Mouse (Mus musculus): ENCODE measurements around the gene Ep300. TPM values are rescaled to one million over a fixed set of nuclear protein-coding genes. Genes with fewer than 3 reads are reported as not detected.
"Not testable (repeated sequence)": the region's sequence is repeated elsewhere in the genome, so short reads cannot be mapped to it uniquely, and the experiment has no call there.

Gene Ep300
- polyA plus RNA-seq, 2 experiments: 20.2 to 38.2 TPM

- H3K4me2 ChIP-seq (replicated peaks; ENCODE audit: low read depth, low read length, severe bottlenecking): no peak overlapping the region
Measured at GRCm38 (mm10) chr15:81594146-81594696, 9.1 kb downstream of the Ep300 start.

GRCm38 (mm10) chr15:81598742-81599141 is 13.6 kb downstream of the Ep300 start:
- not testable (repeated sequence) for H3K27ac ChIP-seq (replicated peaks; ENCODE audit: low read depth, low read length); H3K27me3 ChIP-seq (ENCODE audit: control insufficient read depth, insufficient read depth, low read length); H3K4me1 ChIP-seq (ENCODE audit: control insufficient read depth, insufficient read depth, low read length); H3K4me2 ChIP-seq (replicated peaks; ENCODE audit: low read depth, low read length, severe bottlenecking); H3K9me3 ChIP-seq (ENCODE audit: control insufficient read depth, low read length); DNase-seq (ENCODE audit: low spot score); H3K9ac ChIP-seq (ENCODE audit: low read depth, low read length, severe bottlenecking); ATAC-seq (ENCODE audit: low FRiP score, low read depth); H3K4me3 ChIP-seq (replicated peaks; ENCODE audit: low read length)
- peaks cover 40% of the 10 kb centered on the region for H3K36me3 ChIP-seq (ENCODE audit: control insufficient read depth, insufficient read depth, low read length)
- WGBS: 92% methylated on average over 8 of the region's 8 CpGs

More at GRCm38 (mm10) chr15:81594146-81594696, 9.1 kb downstream of the Ep300 start:
- no peak for TF ChIP-seq POLR2A (IDR thresholded peaks at IDR 0.05; ENCODE audit: borderline replicate concordance, extremely low read depth, insufficient read depth, insufficient read length)
- H3K4me3 ChIP-seq (replicated peaks; ENCODE audit: low read length): no peak overlapping the region
- no peaks in the 10 kb centered on the region for H3K9me3 ChIP-seq (ENCODE audit: control insufficient read depth, low read length)
- H3K9ac ChIP-seq (ENCODE audit: low read depth, low read length, severe bottlenecking): no peak overlapping the region
- DNase-seq (ENCODE audit: low spot score) (no peak), ATAC-seq (ENCODE audit: low FRiP score, low read depth) (no peak)
- H3K27me3 ChIP-seq (ENCODE audit: control insufficient read depth, insufficient read depth, low read length): no peaks in the 10 kb centered on the region
- peaks cover 34% of the 10 kb centered on the region for H3K36me3 ChIP-seq (ENCODE audit: control insufficient read depth, insufficient read depth, low read length)
- H3K4me1 ChIP-seq (ENCODE audit: control insufficient read depth, insufficient read depth, low read length): no peaks in the 10 kb centered on the region; the same call in 1 of the 2 replicates
- H3K27ac ChIP-seq (replicated peaks; ENCODE audit: low read depth, low read length): no peak overlapping the region
- 99% methylated on average over 3 of the region's 3 CpGs for WGBS

- Histone ChIP-seq H3K36me3 (ENCODE audit: control insufficient read depth, insufficient read depth, low read length) (peaks cover 57% of the 10 kb centered on the region), H3K9ac (ENCODE audit: low read depth, low read length, severe bottlenecking) (no peak overlapping the region), H3K4me1 (ENCODE audit: control insufficient read depth, insufficient read depth, low read length) (no peaks in the 10 kb centered on the region), H3K9me3 (ENCODE audit: control insufficient read depth, low read length) (no peaks in the 10 kb centered on the region), H3K4me3 (replicated peaks; ENCODE audit: low read length) (no peak overlapping the region), H3K27me3 (ENCODE audit: control insufficient read depth, insufficient read depth, low read length) (no peaks in the 10 kb centered on the region), H3K4me2 (replicated peaks; ENCODE audit: low read depth, low read length, severe bottlenecking) (no peak overlapping the region), H3K27ac (replicated peaks; ENCODE audit: low read depth, low read length) (no peak overlapping the region)
- no peak for ATAC-seq (ENCODE audit: low FRiP score, low read depth)
- WGBS: 84% methylated on average over 1 of the region's 1 CpGs
- TF ChIP-seq POLR2A (IDR thresholded peaks at IDR 0.05; ENCODE audit: borderline replicate concordance, extremely low read depth, insufficient read depth, insufficient read length): no peak
- DNase-seq (ENCODE audit: low spot score): no peak
Measured at GRCm38 (mm10) chr15:81605241-81605640, 20.1 kb downstream of the Ep300 start.

GRCm38 (mm10) chr15:81606634-81607033 is 21.5 kb downstream of the Ep300 start:
- Histone ChIP-seq H3K9me3 (ENCODE audit: control insufficient read depth, low read length) (no peaks in the 10 kb centered on the region), H3K4me1 (ENCODE audit: control insufficient read depth, insufficient read depth, low read length) (no peaks in the 10 kb centered on the region), H3K27ac (replicated peaks; ENCODE audit: low read depth, low read length) (no peak overlapping the region), H3K9ac (ENCODE audit: low read depth, low read length, severe bottlenecking) (no peak overlapping the region), H3K4me3 (replicated peaks; ENCODE audit: low read length) (no peak overlapping the region), H3K36me3 (ENCODE audit: control insufficient read depth, insufficient read depth, low read length) (peaks cover 63% of the 10 kb centered on the region), H3K27me3 (ENCODE audit: control insufficient read depth, insufficient read depth, low read length) (no peaks in the 10 kb centered on the region), H3K4me2 (replicated peaks; ENCODE audit: low read depth, low read length, severe bottlenecking) (no peak overlapping the region)
- ATAC-seq (ENCODE audit: low FRiP score, low read depth): no peak
- 80% methylated on average over 1 of the region's 1 CpGs for WGBS
- DNase-seq (ENCODE audit: low spot score): no peak
- TF ChIP-seq POLR2A (IDR thresholded peaks at IDR 0.05; ENCODE audit: borderline replicate concordance, extremely low read depth, insufficient read depth, insufficient read length): no peak

- H3K36me3 ChIP-seq (ENCODE audit: control insufficient read depth, insufficient read depth, low read length): peaks cover 74% of the 10 kb centered on the region
- 96% methylated on average over 8 of the region's 8 CpGs for WGBS
- ATAC-seq (ENCODE audit: low FRiP score, low read depth): no peak
Measured at GRCm38 (mm10) chr15:81649516-81650455, 64.6 kb downstream of the Ep300 start.

More at GRCm38 (mm10) chr15:81649516-81650455, 64.6 kb downstream of the Ep300 start:
- Histone ChIP-seq H3K4me3 (replicated peaks; ENCODE audit: low read length) (no peak overlapping the region), H3K4me2 (replicated peaks; ENCODE audit: low read depth, low read length, severe bottlenecking) (no peak overlapping the region), H3K4me1 (ENCODE audit: control insufficient read depth, insufficient read depth, low read length) (no peaks in the 10 kb centered on the region), H3K9ac (ENCODE audit: low read depth, low read length, severe bottlenecking) (no peak overlapping the region), H3K27ac (replicated peaks; ENCODE audit: low read depth, low read length) (no peak overlapping the region), H3K27me3 (ENCODE audit: control insufficient read depth, insufficient read depth, low read length) (no peaks in the 10 kb centered on the region), H3K9me3 (ENCODE audit: control insufficient read depth, low read length) (no peaks in the 10 kb centered on the region)
- TF ChIP-seq POLR2A (IDR thresholded peaks at IDR 0.05; ENCODE audit: borderline replicate concordance, extremely low read depth, insufficient read depth, insufficient read length): no peak
- no peak for DNase-seq (ENCODE audit: low spot score)
